Mouse (Mus musculus) right cerebral cortex, postnatal 14 days (tissue): Measurements from ENCODE around the gene Zfp827.
A peak's percentile ranks its signal among the peaks of the same experiment; 100 is the strongest.

Experiments used
- DNase-seq: peaks from one replicate; pipeline ENCODE4 v3.0.0; 2022

Gene Zfp827

DNA sequence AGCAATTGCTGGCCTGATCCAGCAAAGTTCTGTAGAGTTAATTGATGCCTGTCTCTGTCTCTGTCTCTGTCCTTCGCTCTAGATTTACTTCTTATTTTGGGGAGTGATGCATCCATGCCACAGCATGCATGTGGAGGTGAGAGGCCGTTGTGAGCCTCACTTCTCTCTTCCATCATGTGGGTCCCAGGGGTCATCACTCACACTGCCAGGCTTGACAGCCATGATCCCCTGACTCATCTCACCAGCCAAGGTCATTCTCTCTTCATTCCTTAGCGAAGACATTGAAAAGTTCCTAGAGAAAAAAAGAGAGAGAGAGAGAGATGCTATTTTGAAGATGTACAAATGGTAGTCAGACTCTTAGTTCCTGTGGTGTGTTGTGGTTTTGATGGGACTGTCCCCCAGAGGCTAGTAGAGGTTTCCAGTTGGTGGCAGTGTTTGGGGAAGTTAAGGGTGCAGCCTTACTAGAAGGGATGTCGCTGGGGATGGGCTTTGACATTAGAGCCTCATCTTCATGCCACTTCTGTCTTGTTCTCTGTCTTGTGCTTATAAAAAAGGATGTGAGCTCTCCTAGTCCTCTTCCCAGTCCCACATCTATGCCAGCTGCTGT is 133.0 kb downstream of the Zfp827 start:
- no peak for DNase-seq

DNA sequence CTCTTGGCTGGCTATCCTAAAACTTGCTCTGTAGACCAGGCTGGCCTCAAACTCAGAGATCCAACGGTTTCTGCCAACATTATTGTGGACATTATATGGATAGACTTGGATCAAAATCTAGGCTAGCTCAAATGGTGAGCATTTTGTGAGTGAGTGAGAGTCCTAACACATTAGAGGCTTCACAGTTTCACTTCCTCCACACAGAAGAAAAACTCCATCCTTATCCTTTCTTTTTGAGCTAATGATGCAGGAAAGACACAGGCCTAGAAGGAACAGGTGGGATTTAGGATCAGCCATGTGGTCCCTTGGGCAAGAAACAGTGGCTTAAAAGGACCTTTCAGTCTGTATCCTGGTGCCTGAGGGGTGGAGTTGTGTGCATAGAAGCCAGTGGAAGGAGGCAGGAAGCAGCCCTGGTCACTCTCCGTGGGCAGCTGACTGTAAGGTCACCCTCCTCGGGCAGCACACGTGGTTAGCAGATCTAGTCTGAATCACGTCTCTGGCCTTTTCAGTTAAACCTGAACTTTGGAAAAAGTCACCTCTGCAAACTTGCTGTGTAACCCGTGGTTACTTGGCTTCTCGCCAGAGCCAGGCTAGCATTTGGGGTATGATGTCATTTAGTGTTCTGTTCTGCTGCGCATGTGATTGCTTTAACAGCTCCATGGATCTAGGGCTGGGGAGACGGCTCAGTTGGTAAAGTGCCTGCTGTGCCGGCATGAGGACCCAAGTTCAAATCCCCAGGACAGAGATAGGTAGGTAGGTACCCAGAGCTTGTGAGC is 134.5 kb downstream of the Zfp827 start:
- peak; percentile 68 for DNase-seq

DNA sequence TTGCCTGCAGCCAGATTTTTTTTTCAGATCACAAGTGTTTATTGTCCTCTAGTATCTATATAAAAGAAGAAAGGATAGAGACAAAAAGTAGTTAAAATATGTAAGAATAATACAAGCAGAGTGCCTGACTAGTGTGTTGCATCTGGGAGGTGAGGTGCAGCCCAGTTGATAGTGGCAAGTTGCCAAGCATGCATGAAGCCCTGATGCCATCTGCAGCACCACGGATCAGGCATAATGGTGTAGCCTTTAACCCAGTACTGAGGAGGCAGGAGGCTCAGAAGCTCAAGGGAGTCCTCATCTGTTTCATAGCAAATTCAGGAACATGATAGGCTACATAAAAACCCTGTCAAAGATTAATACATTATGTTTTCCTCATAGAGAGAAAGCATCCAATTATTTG is 136.1 kb downstream of the Zfp827 start:
- DNase-seq = no peak

DNA sequence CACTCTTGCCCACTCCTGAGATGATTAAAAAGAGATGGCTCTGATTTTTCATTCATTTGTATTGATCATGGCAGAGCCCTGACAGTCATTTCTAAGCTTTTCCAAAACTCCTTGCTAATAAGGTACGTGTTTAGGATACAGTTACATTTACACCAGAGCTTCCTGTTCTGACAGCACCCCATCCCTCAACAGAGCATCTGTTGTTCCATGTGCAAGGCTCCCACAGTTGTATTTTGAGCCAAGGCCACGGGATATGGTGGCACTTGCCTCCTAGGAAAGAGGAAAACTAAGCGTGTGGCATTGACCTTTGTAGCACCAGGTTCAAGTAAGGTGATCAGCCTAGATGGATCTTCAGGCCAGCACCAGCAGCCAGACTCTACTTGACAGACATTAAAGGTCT is 137.0 kb downstream of the Zfp827 start:
- no peak for DNase-seq

DNA sequence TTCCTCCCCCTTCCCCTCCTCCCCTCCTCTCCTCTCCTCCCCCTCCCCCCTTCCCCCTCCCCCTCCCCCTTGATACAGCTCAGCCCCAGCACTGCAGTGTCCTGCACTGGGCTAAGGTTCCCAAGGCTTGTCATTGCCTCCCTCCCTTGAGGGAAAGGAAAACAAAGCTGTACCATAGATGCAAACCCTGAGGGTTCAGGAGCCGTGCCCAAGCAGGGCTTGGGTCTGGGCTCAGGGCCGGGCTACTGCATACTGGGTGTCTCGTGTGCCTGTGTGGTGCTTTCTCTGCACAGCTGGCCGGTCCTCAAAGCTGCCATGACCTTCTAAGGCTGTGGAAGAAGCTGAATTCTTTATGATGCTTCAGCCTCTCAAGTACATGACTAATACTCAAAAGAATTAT is 145.4 kb downstream of the Zfp827 start:
- DNase-seq = no peak

DNA sequence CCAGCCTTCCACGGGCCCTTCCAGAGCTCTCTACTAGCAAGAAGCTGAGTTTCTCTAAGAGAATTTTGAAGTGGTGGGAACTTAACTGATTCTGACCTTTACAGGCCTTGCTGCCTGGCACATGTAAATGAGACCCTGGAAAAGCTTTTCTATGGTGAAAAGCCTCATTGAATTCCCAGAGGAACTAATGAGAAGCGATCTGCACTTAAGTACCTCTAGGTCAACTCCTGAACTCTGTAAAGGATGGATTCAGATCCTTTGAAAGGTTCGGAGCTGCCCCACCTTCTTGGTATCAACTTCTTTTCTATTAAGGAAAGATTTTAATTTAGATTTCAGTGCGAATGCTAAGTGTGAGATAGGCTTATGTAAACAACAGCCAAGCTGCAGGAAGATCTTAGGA is 147.8 kb downstream of the Zfp827 start:
- DNase-seq = no peak

DNA sequence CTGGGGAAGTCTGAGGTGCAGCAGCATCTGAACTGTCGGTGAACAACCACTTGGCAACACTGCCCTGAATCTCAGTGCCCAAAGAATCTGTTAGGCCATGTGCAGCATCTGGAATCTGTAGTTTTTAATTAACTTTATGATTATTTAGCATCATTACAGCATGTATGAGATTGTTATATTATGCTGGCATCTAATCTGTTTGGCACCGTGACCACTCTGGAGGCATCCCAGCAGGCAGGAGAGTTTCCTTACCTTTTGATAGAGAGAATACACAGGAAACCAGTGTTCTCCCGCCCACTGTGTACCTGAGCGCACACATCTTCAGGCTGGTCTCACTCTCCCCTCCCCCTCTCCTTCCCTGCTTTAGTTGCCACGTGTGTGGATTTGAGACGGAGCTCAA is 151.4 kb downstream of the Zfp827 start:
- no peak for DNase-seq

DNA sequence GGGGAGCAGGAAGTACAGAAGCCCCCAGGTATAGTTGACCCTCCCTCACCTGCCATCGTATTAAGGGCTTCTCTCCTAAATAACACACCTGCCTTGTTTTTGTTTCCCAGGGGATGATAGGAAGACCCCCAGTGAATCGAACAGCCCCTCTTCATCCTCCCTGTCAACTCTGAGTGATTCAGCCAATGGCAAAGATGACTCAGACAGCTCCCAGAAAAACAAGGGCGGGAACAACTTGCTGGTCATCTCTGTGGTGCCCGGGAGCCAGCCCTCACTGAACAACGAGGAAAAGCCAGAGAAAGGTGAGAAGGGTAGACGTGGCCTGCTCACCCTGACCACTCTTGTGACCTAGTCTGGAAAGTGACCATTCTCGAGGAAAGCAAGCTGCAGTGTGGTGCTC is 157.3 kb downstream of the Zfp827 start:
- DNase-seq = no peak

DNA sequence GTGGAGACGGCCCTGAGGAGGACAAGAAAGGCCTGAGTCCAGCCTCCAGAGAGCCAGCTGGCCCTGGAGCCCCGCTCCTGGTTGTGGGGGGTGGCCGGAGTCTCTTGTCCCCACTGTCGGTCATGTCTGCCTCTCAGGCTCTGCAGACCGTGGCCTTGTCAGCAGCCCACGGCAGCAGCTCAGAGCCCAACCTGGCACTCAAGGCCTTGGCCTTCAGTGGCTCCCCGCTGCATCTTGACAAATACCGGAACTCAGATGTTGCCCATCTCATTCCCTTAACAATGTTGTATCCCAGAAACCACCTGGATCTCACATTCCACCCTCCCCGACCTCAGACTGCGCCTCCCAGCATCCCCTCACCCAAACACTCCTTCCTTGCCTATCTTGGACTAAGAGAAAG is 161.8 kb downstream of the Zfp827 start:
- DNase-seq = no peak

DNA sequence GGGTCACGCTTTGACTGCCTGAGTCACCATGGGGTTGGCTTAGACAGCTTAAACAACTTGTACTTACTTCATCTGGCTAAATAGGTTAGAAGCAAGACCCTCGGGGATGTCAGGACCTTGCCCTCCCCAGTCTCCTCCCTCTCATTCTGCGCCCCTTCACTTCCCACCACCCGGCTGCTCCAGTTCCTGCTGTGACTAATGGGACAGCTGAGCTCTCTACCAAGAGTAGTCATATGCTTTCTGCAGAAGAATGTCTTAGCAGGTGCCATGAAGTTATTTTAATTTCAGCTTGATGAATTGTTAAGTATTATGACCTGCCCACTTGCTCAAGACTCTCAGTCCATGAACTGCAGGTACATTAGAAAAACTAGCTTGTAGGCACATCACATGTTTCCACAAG is 168.2 kb downstream of the Zfp827 start:
- DNase-seq = no peak

DNA sequence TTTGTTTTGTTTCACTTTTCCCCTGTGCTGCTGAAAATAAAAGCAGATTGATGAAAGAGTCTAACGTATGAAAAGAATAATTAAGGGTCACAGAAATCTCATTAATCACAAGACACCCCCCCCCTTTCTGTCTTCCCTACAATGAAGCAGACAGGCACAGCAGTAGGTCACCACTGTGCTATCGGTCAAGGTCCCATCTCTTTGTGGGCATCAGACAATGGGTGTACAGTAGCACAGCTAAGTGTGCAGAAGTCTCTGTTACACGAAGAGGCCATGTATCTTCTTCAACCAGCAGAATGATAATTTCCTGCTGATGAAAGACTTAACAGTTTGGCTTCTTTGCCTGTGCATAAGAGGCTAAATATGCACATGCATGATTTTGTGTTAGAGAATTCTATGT is 170.4 kb downstream of the Zfp827 start:
- DNase-seq = no peak

DNA sequence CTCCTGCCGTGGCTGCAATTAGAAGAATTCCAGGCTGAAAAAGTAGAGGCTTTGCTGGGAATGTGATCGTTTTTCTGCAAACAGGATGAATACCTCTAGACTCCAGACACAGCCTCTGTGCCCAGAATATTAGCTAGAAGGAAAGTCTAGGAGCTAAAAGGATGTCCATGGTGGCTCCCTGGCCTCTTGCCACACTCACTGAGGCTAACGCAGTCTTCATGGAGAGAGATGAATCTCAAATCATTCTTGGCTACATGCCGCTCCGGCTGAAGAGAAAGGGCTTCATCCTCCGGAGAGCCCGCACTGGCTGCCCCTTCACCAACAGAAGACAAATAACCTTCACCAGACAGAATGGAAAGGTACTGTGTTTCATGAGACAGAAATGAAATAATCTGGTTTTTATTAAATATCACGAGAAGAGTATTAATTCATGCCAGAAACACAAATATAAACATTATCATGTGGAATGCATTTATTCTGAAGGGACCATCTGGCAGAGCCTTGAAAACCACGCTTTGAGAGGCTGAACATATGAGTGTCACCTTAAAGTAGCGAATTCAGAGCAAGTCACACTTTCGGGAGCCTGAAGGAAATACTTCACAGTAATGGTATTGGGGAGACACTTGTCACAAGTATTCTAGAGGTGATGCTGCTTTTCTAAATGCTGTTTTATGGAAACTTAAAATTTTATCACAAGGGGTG is 173.4 kb downstream of the Zfp827 start:
- no peak for DNase-seq

DNA sequence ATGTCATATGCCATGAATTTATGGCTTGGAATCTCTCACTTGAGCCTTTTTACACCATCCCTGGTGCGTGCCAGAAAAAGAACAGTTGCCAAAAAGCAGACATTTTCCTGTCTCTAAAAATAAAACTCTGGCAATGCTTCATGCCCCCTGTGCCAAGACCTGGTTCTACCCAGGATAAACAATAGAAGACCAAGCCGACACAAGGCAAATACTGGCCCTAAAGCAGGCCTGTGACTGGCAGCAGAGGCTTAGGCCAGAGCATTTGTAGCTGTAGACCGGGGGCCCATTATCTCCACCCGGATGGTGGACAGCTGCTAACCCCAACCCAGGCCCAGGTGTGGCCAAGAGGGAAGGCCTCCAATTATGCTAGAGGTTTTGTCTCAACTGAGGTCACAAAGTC is 178.7 kb downstream of the Zfp827 start:
- DNase-seq = no peak

DNA sequence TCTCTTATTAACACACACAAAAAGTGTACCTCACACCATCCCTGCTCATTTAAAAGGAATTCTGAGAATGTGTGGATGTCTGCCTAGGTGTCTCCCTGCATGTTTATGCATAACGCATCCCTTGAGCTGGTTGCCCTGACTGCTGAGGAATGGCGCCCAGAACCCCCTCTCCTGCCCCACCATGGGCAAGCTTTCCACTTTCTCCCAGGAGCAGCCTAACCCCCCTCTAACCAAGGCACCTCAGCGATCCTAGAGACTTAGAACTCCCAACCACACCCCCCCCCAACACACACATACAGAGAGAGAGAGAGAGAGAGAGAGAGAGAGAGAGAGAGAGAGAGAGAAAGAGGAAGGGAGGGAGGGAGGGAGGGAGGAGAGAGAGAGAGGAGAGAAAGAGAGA is 179.9 kb downstream of the Zfp827 start:
- no peak for DNase-seq

DNA sequence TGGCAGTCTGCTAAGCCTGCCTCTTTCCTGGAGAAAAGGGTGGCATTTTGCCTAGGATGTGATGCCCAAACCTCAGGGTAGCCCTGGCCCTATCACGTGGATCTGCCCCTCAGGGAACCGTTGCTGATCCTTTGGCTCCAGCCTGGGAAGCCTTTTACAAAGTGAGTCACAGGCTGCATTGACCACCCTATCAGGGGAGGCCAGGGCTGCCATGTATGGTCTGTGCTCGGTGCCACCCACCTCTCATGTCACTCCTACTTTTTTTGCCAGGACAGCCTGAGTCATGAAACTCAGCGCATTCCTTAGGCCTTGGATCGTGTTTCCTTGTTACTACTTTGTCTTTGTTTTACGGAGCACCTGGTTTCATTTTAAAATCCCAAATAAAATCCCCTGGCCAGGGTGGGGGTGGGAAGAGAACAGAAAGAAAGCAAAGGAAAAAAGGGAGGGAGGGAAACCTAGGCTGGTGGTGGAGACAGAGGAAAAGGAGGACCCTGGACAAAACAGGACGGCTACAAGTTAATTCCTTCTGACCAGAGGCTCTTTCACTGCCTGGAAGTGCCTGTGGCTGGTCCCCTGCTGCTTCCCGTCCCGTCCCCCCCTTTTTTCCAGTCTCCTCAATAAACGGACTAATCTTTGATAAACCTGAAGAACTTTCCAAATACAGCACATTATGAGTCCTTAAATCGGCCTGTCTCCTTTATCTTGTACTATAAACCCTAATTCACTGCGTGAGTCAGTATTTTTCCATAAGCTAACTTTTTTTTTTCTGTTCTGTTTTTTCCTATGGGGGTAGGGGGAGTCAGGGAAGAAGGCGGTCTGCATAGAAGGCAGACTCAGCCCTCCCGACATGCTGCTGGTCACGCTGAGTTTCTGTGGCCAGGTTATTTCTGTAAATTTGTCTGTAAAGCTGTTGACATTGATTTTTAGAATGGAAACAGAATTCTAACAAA is 180.7 kb downstream of the Zfp827 start:
- DNase-seq = no peak

DNA sequence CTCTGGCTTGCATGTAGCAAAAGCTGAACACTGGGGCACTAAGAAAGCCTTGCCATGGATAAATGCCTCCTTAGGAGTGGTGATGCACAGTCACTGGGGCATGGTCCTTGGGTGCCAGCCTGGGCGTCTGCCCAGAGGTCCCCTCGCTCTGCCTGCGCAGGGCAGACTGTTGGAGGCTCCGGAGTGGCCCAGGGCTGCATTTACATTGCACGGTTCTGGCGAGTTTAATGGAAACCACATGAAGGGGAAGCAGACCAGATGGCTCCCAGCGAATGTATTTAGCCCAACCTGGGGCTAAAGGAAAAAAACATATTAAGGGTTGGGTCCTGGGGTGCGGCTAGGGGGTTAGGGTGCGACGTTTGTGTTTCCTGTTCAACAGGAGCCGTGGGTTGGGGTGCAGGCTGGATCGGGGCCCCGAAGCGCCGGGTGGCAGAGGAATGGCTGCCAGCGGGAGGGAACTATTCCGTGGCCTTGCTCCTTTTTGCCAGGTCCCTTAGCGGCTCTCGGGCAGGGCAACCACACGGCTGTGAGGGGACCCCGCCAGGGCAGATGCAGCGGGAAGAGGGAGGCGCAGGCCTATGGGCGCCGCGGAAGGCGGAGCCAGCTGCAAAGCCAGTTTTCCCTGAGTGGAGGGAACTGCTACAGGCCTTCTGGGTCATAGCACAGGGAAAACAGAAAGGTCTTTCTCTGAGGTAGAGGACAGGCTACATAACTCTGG is 181.6 kb downstream of the Zfp827 start:
- no peak for DNase-seq

DNA sequence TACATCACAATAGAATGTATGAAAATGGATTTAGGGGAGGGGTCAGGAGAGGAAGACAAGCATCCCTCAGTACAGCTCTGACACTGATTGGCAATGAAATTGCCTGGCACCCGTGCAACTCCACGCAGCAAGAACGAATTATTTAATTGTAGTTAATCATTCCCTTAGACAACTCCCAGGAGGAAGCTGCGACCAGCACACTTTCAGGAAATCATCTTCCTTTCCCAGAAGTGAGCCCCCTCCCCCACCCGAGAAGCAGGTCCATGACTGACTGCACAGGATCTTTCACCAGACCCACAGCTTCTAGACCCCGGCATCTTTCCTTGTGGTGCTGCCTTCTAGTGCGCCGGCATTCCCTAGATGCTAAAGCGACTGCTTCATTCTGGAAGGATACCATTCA is 183.4 kb downstream of the Zfp827 start:
- DNase-seq = no peak

DNA sequence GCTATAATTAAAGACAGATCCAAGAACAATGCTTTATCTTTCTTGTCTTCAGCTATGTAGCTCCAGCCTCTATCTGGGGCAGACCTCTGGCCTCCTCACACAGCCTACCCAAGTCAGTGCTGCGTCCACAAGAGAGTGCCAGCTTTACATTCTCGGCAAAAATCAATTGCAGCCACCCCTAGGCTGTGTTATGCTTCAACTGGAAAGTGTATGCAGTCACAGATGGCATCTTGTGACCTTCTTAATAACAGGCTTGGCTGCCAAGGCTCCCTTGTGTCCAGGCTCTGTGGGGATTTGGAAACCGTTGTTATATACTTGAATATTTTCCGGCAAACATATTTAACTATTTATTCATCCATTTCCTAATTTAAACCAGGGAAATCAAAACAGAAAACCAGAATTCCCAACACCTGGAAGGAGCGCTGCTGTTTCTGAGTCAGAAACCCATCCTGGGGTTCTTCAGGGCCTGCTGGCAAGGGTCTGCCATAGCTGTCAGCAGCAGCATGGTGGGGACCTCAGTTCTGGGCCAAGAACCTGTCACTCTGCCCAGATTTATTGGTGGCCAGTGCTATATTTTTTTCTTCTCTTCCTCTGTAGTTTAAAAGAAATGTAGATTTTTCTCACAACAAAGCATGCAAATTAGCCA is 194.0 kb downstream of the Zfp827 start:
- DNase-seq = no peak

DNA sequence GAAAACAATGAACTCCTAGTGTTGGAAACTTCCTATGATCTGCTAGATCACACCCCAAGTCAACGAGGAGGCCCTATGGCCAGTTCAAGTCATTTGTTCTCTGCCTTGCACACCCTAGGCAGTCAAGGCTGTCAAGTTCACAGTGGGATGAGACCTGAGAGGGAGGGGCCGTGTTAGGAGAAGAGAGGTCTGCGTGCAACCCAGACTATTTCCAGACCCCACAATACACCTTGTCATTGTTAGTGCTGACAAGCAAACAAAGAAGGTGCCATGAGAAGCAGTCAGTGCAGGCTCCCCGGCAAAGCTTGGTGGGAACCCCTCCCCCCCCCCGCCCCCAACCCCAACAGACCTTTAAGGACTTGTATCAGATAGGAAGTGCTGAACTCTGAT is 194.5 kb downstream of the Zfp827 start:
- DNase-seq = no peak

DNA sequence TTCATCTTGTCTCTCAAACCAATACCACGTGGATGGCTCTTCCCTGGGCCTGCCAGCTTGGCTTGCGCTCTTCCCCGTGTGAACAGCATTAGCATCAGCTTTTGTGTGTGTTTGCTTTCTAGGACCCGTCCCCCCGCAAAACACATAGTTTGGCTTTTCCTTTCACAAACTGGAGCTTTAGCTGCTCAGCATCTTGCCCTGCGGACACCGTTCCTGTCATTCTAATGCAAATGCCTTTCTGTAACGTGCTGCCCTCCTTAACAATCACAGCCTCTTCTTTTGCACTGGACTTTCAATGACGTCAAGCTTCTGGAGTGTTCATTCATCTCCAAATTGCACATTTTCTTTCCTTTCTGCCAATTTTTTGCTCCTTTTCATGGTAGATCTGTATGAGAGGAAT is 196.1 kb downstream of the Zfp827 start:
- no peak for DNase-seq

DNA sequence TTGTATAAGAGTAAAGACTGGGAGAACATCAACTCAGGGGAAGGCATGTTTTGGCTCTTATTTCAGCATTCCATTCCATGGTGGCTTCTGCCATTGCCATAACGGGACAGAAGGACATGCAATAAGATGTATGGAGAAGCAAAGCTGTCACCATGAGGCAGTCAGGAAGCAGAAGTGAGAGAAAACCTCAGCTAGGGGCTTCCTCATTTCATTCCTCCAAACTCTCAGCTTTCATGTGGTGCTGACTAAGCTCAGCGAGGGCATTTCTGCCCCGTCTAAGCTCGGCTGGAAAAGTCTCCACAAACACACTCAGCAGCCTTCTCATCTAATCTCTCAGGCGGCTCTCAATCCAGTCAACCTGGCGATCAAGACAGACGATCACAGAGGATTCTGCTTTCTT is 197.3 kb downstream of the Zfp827 start:
- no peak for DNase-seq

DNA sequence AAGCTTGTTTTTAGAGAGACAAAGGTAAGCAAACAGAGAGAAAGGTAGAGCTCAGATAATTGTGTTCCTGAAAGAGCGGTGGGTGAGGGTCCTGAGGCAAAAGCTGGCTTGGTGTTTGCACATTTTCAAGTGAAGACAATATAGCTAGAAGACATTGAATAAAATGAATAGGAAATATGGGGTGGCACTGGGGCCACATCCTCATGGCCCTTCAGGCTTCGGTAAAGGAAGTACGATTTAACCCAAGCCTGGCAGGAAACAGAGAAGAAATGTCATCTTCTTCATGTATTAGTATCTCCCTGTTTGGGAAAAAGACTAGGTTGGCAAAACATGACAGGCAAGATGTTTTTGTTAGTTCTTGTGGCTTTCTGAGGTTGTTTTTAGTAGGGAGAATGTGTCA is 197.8 kb downstream of the Zfp827 start:
- DNase-seq = no peak
